Mouse (Mus musculus): ENCODE measurements around the gene Naa35. TPM values are rescaled to one million over a fixed set of nuclear protein-coding genes. Genes with fewer than 3 reads are reported as not detected.

Naa35 gene
- polyA plus RNA-seq, 1 experiment from 2014 or later, result 102 TPM

DNA sequence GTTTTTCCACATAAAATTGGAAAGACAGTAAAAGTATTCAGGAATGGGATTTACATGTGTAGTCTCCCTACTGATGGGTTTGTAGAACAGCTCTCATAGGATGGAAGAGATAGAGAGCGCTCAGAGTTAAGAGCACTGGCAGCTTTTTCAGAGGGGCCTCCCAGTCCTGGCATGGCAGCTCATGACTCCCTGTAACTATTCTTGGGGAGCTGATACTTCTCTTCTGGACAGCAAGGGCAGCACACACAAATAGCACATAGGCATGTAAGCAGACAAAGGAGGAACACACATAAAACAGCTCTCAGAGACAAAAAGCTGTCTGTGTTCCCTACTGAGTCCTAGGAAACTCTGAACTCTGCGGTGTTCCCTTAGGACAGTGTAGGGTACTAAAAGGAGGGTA, 25.4 kb downstream of the Naa35 start:
- H3K4me1 ChIP-seq (ENCODE audit: control insufficient read depth, insufficient read depth, low read length), result no peaks in the 10 kb centered on the region
- DNase-seq (ENCODE audit: low spot score) (no peak), ATAC-seq (ENCODE audit: insufficient number of reproducible peaks, low FRiP score, low TSS enrichment, low read depth) (no peak)
- WGBS, result 92% methylated on average over 2 of the region's 2 CpGs
- H3K4me2 ChIP-seq (ENCODE audit: low read depth, severe bottlenecking), result no peak overlapping the region
- H3K27me3 ChIP-seq (ENCODE audit: control insufficient read depth, insufficient read depth, low read length), result no peaks in the 10 kb centered on the region
- H3K27ac ChIP-seq (replicated peaks; ENCODE audit: low read depth, low read length), result no peak overlapping the region
- no peak overlapping the region for H3K4me3 ChIP-seq (ENCODE audit: low read depth, low read length)
- H3K9ac ChIP-seq (ENCODE audit: low read length), result no peak overlapping the region
- peaks cover 6% of the 10 kb centered on the region for H3K36me3 ChIP-seq (ENCODE audit: control insufficient read depth, insufficient read depth, low read length)
- H3K9me3 ChIP-seq (ENCODE audit: control insufficient read depth, low read length), result no peaks in the 10 kb centered on the region

DNA sequence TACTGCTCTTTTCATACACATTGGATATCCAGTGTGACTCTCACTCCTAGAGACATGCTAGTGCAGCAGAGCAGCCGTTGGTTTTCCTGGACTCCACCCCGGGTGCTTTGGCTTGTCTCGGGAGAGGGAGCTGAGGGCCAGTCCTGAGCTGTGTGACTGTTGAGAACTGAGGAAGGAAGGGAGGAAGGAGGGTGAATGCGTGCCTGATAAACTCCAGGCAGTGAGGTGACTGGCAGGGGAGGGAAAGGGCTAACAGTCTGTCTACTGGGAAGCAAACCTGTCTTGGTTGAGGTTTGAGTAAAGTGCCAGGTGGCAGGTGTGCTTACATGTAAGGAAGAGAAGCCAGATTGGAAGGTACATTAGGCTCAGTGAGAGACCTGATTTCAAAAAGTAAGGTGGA, 28.8 kb downstream of the Naa35 start:
- ATAC-seq (ENCODE audit: insufficient number of reproducible peaks, low FRiP score, low TSS enrichment, low read depth), result no peak

DNA sequence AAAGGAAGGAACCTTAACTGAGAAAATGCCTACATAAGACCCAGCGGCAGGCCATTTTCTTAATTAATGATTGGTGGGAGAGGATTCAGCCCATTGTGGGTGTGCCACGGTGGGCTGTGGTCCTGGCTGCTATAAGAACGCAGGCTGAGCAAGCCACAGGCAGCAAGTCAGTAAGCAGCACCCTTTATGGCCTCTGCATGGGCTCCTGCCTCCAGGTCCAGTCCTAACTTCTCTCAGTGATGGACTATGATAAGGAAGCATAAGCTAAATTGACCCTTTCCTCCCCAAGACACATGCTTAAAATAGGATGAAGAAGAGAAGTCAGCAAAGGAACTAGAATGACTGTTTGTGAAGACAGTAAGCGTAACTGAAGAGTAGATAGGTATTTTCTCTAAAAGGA, 30.1 kb downstream of the Naa35 start:
- Histone ChIP-seq H3K27me3 (ENCODE audit: control insufficient read depth, insufficient read depth, low read length) (no peaks in the 10 kb centered on the region), H3K27ac (replicated peaks; ENCODE audit: low read depth, low read length) (no peak overlapping the region), H3K4me2 (ENCODE audit: low read depth, severe bottlenecking) (no peak overlapping the region), H3K4me3 (ENCODE audit: low read depth, low read length) (no peak overlapping the region), H3K9me3 (ENCODE audit: control insufficient read depth, low read length) (no peaks in the 10 kb centered on the region), H3K4me1 (ENCODE audit: control insufficient read depth, insufficient read depth, low read length) (no peaks in the 10 kb centered on the region), H3K36me3 (ENCODE audit: control insufficient read depth, insufficient read depth, low read length) (peaks cover 10% of the 10 kb centered on the region; the same call in 1 of the 2 replicates), H3K9ac (ENCODE audit: low read length) (no peak overlapping the region)
- DNase-seq (ENCODE audit: low spot score) (no peak), ATAC-seq (ENCODE audit: insufficient number of reproducible peaks, low FRiP score, low TSS enrichment, low read depth) (no peak)
- 92% methylated on average over 4 of the region's 4 CpGs for WGBS

More for the DNA sequence above, 28.8 kb downstream of the Naa35 start:
- Histone ChIP-seq H3K27me3 (ENCODE audit: control insufficient read depth, insufficient read depth, low read length) (no peaks in the 10 kb centered on the region), H3K36me3 (ENCODE audit: control insufficient read depth, insufficient read depth, low read length) (peaks cover 6% of the 10 kb centered on the region; the same call in 1 of the 2 replicates), H3K4me1 (ENCODE audit: control insufficient read depth, insufficient read depth, low read length) (no peaks in the 10 kb centered on the region), H3K4me2 (ENCODE audit: low read depth, severe bottlenecking) (no peak overlapping the region), H3K4me3 (ENCODE audit: low read depth, low read length) (no peak overlapping the region), H3K9ac (ENCODE audit: low read length) (no peak overlapping the region), H3K27ac (replicated peaks; ENCODE audit: low read depth, low read length) (no peak overlapping the region), H3K9me3 (ENCODE audit: control insufficient read depth, low read length) (no peaks in the 10 kb centered on the region)
- no peak for DNase-seq (ENCODE audit: low spot score)
- WGBS, result 82% methylated on average over 4 of the region's 4 CpGs

DNA sequence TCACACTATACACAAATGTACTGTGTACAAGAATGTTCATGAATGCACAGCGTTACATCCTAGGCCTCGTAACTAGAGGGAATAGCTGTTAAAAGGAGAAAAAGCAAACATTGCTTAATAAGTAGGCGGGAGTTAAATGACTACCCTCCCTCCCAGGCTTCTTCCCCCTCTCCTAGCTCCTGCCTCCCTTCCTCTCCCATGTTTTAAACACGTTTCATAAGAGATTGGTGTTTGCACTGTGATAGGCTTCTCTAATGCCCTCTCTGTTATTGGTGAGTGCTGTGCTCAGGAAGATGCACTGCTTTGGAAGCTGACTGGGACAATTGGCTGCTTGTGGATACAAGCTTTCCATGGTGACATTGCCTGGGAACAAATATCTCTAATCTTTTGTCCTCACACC, 30.5 kb downstream of the Naa35 start:
- no peak overlapping the region for H3K9ac ChIP-seq (ENCODE audit: low read length)
- no peaks in the 10 kb centered on the region for H3K27me3 ChIP-seq (ENCODE audit: control insufficient read depth, insufficient read depth, low read length)
- ATAC-seq (ENCODE audit: insufficient number of reproducible peaks, low FRiP score, low TSS enrichment, low read depth), result no peak
- peaks cover 10% of the 10 kb centered on the region; the same call in 1 of the 2 replicates for H3K36me3 ChIP-seq (ENCODE audit: control insufficient read depth, insufficient read depth, low read length)
- WGBS, result 93% methylated on average over 4 of the region's 4 CpGs
- no peak for DNase-seq (ENCODE audit: low spot score)
- no peak overlapping the region for H3K4me3 ChIP-seq (ENCODE audit: low read depth, low read length)
- H3K4me1 ChIP-seq (ENCODE audit: control insufficient read depth, insufficient read depth, low read length), result no peaks in the 10 kb centered on the region
- no peak overlapping the region for H3K27ac ChIP-seq (replicated peaks; ENCODE audit: low read depth, low read length)
- no peak overlapping the region for H3K4me2 ChIP-seq (ENCODE audit: low read depth, severe bottlenecking)
- no peaks in the 10 kb centered on the region for H3K9me3 ChIP-seq (ENCODE audit: control insufficient read depth, low read length)

DNA sequence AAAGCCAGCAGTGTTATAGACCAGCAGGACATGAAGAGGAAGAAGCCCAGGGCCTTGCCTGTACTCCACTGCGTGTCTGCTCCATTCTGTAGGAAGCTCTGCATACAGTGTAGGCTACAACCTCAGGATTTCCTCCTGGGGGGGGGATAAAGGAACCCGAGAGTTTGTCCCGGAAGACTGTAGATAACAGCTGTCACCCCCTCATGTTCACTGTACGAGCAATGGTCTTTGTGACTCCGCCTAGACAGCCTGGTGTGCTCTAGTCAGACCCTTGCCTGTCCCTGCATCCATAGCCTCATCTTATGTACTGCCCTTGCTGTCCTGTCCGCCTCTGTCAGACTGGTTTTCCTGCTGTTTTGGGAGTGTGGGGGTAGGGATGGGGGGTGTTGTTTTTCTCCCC, 33.4 kb downstream of the Naa35 start:
- Histone ChIP-seq H3K9me3 (ENCODE audit: control insufficient read depth, low read length) (no peaks in the 10 kb centered on the region), H3K36me3 (ENCODE audit: control insufficient read depth, insufficient read depth, low read length) (peaks cover 10% of the 10 kb centered on the region; the same call in 1 of the 2 replicates), H3K9ac (ENCODE audit: low read length) (no peak overlapping the region), H3K4me1 (ENCODE audit: control insufficient read depth, insufficient read depth, low read length) (no peaks in the 10 kb centered on the region), H3K27ac (replicated peaks; ENCODE audit: low read depth, low read length) (no peak overlapping the region), H3K4me2 (ENCODE audit: low read depth, severe bottlenecking) (no peak overlapping the region), H3K27me3 (ENCODE audit: control insufficient read depth, insufficient read depth, low read length) (no peaks in the 10 kb centered on the region), H3K4me3 (ENCODE audit: low read depth, low read length) (no peak overlapping the region)
- ATAC-seq (ENCODE audit: insufficient number of reproducible peaks, low FRiP score, low TSS enrichment, low read depth), result no peak
- no peak for DNase-seq (ENCODE audit: low spot score)
- 89% methylated on average over 6 of the region's 6 CpGs for WGBS

DNA sequence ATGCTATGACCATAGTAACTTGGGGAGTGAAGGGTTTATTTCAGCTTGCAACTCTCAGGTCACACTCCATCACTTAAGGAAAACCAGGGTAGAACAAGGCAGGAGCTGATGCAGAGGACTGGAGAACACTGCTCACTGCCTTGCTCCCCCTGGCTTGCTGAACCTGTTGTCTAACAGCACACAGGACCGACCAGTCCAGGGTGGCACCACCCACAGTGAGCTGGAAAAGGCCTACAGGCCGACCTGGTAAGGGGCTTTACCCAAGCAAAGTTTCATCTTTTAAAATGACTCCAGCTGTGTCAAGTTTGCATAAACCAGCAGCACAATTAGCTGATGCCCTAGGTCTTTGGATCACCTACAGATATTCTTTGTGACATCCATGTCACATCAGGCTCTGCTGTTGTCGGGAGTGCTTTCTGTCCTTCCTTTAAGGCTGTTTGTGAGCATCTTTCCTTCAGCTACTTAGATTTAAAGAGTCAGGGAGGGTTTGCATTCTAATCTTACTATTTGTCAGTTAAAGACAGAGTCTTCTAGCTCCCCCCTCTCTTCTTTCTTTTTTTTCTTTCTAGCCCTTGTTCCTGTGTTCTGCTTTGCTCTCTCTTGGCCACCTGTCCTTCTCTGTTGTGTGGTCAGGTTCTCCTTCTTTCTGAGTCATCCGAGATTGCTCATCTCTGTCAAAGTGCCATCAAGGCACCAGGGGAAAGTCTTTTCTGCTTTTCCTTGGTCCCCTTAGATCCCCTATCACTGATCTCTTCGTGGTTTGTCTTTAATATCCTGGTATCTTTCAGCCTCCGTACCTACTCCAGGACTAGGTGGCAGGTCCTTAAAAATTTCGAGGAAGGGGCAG, 36.8 kb downstream of the Naa35 start:
- Histone ChIP-seq H3K27me3 (ENCODE audit: control insufficient read depth, insufficient read depth, low read length) (no peaks in the 10 kb centered on the region), H3K4me1 (ENCODE audit: control insufficient read depth, insufficient read depth, low read length) (no peaks in the 10 kb centered on the region), H3K36me3 (ENCODE audit: control insufficient read depth, insufficient read depth, low read length) (peaks cover 15% of the 10 kb centered on the region; the same call in 1 of the 2 replicates), H3K4me3 (ENCODE audit: low read depth, low read length) (no peak overlapping the region), H3K27ac (replicated peaks; ENCODE audit: low read depth, low read length) (no peak overlapping the region), H3K4me2 (ENCODE audit: low read depth, severe bottlenecking) (no peak overlapping the region), H3K9me3 (ENCODE audit: control insufficient read depth, low read length) (no peaks in the 10 kb centered on the region), H3K9ac (ENCODE audit: low read length) (no peak overlapping the region)
- 85% methylated on average over 7 of the region's 7 CpGs for WGBS
- DNase-seq (ENCODE audit: low spot score) (no peak), ATAC-seq (ENCODE audit: insufficient number of reproducible peaks, low FRiP score, low TSS enrichment, low read depth) (no peak)

DNA sequence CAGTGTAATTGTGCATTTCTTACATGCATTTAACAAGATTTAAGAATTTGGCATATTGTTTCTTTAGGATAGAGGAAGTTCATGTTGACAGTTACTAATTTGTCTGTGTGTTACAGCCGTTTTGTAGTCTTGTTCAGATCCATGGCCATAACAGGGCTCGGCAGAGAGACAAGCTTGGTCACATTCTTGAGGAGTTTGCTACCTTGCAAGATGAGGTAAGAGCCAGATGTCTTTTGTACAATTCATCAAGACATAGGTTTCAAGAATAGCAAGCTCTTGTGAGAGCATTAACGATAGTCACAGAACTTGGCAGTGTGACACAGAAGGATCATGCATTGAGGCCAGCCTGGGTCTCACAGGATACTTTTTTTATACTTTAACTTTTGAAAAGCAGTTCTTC, 39.3 kb downstream of the Naa35 start:
- no peak for ATAC-seq (ENCODE audit: insufficient number of reproducible peaks, low FRiP score, low TSS enrichment, low read depth)
- 80% methylated on average over 3 of the region's 3 CpGs for WGBS

DNA sequence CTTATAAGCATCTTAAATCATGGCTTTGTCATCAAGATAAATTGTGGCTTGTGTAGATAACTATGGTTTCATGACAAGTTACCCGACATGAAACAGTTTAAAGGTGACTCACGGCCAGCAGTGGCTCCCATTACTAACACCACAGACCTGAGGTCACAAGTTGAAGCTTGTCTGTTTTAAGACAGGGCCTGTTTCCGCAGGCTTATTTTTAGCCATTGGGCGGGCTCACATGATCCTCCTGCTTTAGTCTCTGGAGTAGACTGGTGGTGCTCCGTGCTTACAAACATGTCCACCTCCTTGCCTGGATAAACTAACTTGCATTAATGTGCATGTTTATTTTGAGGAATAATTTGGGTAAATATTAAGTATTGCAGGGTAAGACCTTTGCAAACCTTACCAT, 39.8 kb downstream of the Naa35 start:
- H3K27ac ChIP-seq (replicated peaks; ENCODE audit: low read depth, low read length), result no peak overlapping the region
- H3K4me3 ChIP-seq (ENCODE audit: low read depth, low read length), result no peak overlapping the region
- no peaks in the 10 kb centered on the region for H3K9me3 ChIP-seq (ENCODE audit: control insufficient read depth, low read length)
- no peak overlapping the region for H3K4me2 ChIP-seq (ENCODE audit: low read depth, severe bottlenecking)
- no peak overlapping the region for H3K9ac ChIP-seq (ENCODE audit: low read length)
- WGBS, result 81% methylated on average over 5 of the region's 5 CpGs
- H3K36me3 ChIP-seq (ENCODE audit: control insufficient read depth, insufficient read depth, low read length), result peaks cover 12% of the 10 kb centered on the region
- H3K4me1 ChIP-seq (ENCODE audit: control insufficient read depth, insufficient read depth, low read length), result no peaks in the 10 kb centered on the region
- H3K27me3 ChIP-seq (ENCODE audit: control insufficient read depth, insufficient read depth, low read length), result no peaks in the 10 kb centered on the region
- ATAC-seq (ENCODE audit: insufficient number of reproducible peaks, low FRiP score, low TSS enrichment, low read depth) (no peak), DNase-seq (ENCODE audit: low spot score) (no peak)

More for the DNA sequence above, 39.3 kb downstream of the Naa35 start:
- no peak overlapping the region for H3K4me2 ChIP-seq (ENCODE audit: low read depth, severe bottlenecking)
- H3K9ac ChIP-seq (ENCODE audit: low read length), result no peak overlapping the region
- H3K4me3 ChIP-seq (ENCODE audit: low read depth, low read length), result no peak overlapping the region
- H3K4me1 ChIP-seq (ENCODE audit: control insufficient read depth, insufficient read depth, low read length), result no peaks in the 10 kb centered on the region
- no peak overlapping the region for H3K27ac ChIP-seq (replicated peaks; ENCODE audit: low read depth, low read length)
- no peaks in the 10 kb centered on the region for H3K27me3 ChIP-seq (ENCODE audit: control insufficient read depth, insufficient read depth, low read length)
- peaks cover 12% of the 10 kb centered on the region for H3K36me3 ChIP-seq (ENCODE audit: control insufficient read depth, insufficient read depth, low read length)
- no peaks in the 10 kb centered on the region for H3K9me3 ChIP-seq (ENCODE audit: control insufficient read depth, low read length)
- no peak for DNase-seq (ENCODE audit: low spot score)

Measured in limb, embryonic 11.5 days (tissue).